Mouse (Mus musculus) intestine, embryonic 15.5 days (tissue): Measurements from ENCODE around the gene Ncf2. TPM values are rescaled to one million over a fixed set of nuclear protein-coding genes. Genes with fewer than 3 reads are reported as not detected.
"Not testable (repeated sequence)": the region's sequence is repeated elsewhere in the genome, so short reads cannot be mapped to it uniquely, and the experiment has no call there.

Experiments
- ATAC-seq: fragments of 200-750 bp; cut with Nextera tagmentation; 2 replicates; pipeline ENCODE4 v1.8.0; 2017; ENCODE audit warnings: moderate TSS enrichment, moderate library complexity
- H3K27ac ChIP-seq: fragments of 300-500 bp; sonication (generic); 2 replicates; pipeline ENCODE4 v1.5.1; 2015; ENCODE audit warnings: mild to moderate bottlenecking, inconsistent platforms
- H3K27me3 ChIP-seq: fragments of 300-500 bp; sonication (generic); replicated peaks from 2 replicates; pipeline ENCODE4 v1.6.1; 2015; ENCODE audit warnings: inconsistent platforms
- H3K36me3 ChIP-seq: fragments of 300-500 bp; sonication (generic); 2 replicates; pipeline ENCODE4 v1.6.1; 2015; ENCODE audit warnings: inconsistent platforms
- H3K4me1 ChIP-seq: fragments of 300-500 bp; sonication (generic); replicated peaks from 2 replicates; pipeline ENCODE4 v1.6.1; 2015; ENCODE audit warnings: inconsistent platforms
- H3K4me2 ChIP-seq: fragments of 300-500 bp; sonication (generic); replicated peaks from 2 replicates; pipeline ENCODE4 v1.6.1; 2015; ENCODE audit warnings: mild to moderate bottlenecking, inconsistent platforms
- H3K4me3 ChIP-seq: fragments of 300-500 bp; sonication (generic); replicated peaks from 2 replicates; pipeline ENCODE4 v1.5.1; 2015; ENCODE audit warnings: inconsistent platforms
- H3K9ac ChIP-seq: fragments of 300-500 bp; sonication (generic); 2 replicates; pipeline ENCODE4 v1.6.1; 2015; ENCODE audit warnings: inconsistent platforms
- H3K9me3 ChIP-seq: fragments of 300-500 bp; sonication (generic); 2 replicates; pipeline ENCODE4 v1.6.1; 2016; ENCODE audit warnings: inconsistent platforms
- WGBS: fragments of 180-500 bp; shearing (Covaris S2); methylation state at CpG from one replicate; pipeline ENCODE4 v1.1.7; 2015; 5-methylcytosine and 5-hydroxymethylcytosine counted together
- polyA plus RNA-seq: library from polyadenylated mRNA; unstranded; fragments of >200 nt; fragmentation: Nextera tagmentation; extraction: Ambion mirVana; gene quantifications from 2 replicates; pipeline ENCODE4 v1.2.1, GENCODE M21; 2015

Gene Ncf2
- polyA plus RNA-seq, result 8.3 and 8.8 TPM in 2 replicates

- Histone ChIP-seq H3K9me3 (no peaks in the 10 kb centered on the region), H3K4me2 (no peak within 1 kb of the TSS), H3K27me3 (no peaks in the 10 kb centered on the region), H3K27ac (0 out of 2 replicates have a peak within 1 kb of the TSS, but pooled peaks have one; percentile 3), H3K4me3 (no peak within 1 kb of the TSS), H3K4me1 (peaks cover 3% of the 10 kb centered on the region), H3K36me3 (no peaks in the 10 kb centered on the region), H3K9ac (no peak within 1 kb of the TSS)
- 16% methylated on average over 2 of the region's 2 CpGs for WGBS
- ATAC-seq, result peak; percentile 85
Measured at GRCm38 (mm10) chr1:152799897-152800296, at the start of gene Ncf2. Ncf2 (plus strand) TSS chr1:152800194.

- no peak within 1 kb of the TSS for H3K27ac ChIP-seq
- 69% methylated on average over 13 of the region's 13 CpGs for WGBS
- no peaks in the 10 kb centered on the region for H3K36me3 ChIP-seq
- ATAC-seq, result no peak
- H3K9ac ChIP-seq, result no peak within 1 kb of the TSS
- no peaks in the 10 kb centered on the region for H3K9me3 ChIP-seq
- no peaks in the 10 kb centered on the region for H3K27me3 ChIP-seq
- no peak within 1 kb of the TSS for H3K4me3 ChIP-seq
- no peak within 1 kb of the TSS for H3K4me2 ChIP-seq
- H3K4me1 ChIP-seq, result no peaks in the 10 kb centered on the region
Measured at GRCm38 (mm10) chr1:152750312-152750965, 49.6 kb upstream of the Ncf2 start, which contains the start of gene Apobec4. Apobec4 (plus strand) TSS chr1:152750551.

- Histone ChIP-seq H3K9ac (no peak overlapping the region), H3K27ac (no peak overlapping the region), H3K36me3 (no peaks in the 10 kb centered on the region), H3K9me3 (no peaks in the 10 kb centered on the region), H3K4me2 (no peak overlapping the region), H3K27me3 (no peaks in the 10 kb centered on the region; the same call in 1 of the 2 replicates), H3K4me3 (no peak overlapping the region), H3K4me1 (no peaks in the 10 kb centered on the region)
- no peak for ATAC-seq
- 78% methylated on average over 2 of the region's 2 CpGs for WGBS
Measured at GRCm38 (mm10) chr1:152761791-152762190, 38.2 kb upstream of the Ncf2 start.

GRCm38 (mm10) chr1:152766032-152766772, 33.8 kb upstream of the Ncf2 start, which contains the start of the genes Rgl1 and Arpc5:
Rgl1 (minus strand) TSS chr1:152766351.
Arpc5 (plus strand) TSS chr1:152766542.
- under 1% methylated on average over 82 of the region's 86 CpGs for WGBS
- Histone ChIP-seq H3K9me3 (no peaks in the 10 kb centered on the region), H3K9ac (peak within 1 kb of the TSS; percentile 97), H3K4me2 (peak within 1 kb of the TSS; percentile 98), H3K36me3 (peaks cover 8% of the 10 kb centered on the region), H3K4me1 (no peaks in the 10 kb centered on the region), H3K27me3 (no peaks in the 10 kb centered on the region; the same call in 1 of the 2 replicates), H3K4me3 (peak within 1 kb of the TSS; percentile 96), H3K27ac (peak within 1 kb of the TSS; percentile 89)
- peak; percentile 99 for ATAC-seq

- H3K36me3 ChIP-seq, result peaks cover 11% of the 10 kb centered on the region
- H3K9ac ChIP-seq, result peak overlapping the region; percentile 97
- WGBS, result 1% methylated on average over 60 of the region's 60 CpGs
- no peaks in the 10 kb centered on the region for H3K4me1 ChIP-seq
- H3K27me3 ChIP-seq, result no peaks in the 10 kb centered on the region; the same call in 1 of the 2 replicates
- H3K4me2 ChIP-seq, result peak overlapping the region; percentile 98
- peak; percentile 77 for ATAC-seq
- peak overlapping the region; percentile 89 for H3K27ac ChIP-seq
- no peaks in the 10 kb centered on the region for H3K9me3 ChIP-seq
- peak overlapping the region; percentile 96 for H3K4me3 ChIP-seq
Measured at GRCm38 (mm10) chr1:152766804-152767748, 32.9 kb upstream of the Ncf2 start.

- no peaks in the 10 kb centered on the region for H3K9me3 ChIP-seq
- no peak overlapping the region for H3K27ac ChIP-seq
- whole genome bisulfite sequencing, result 10% methylated on average over 5 of the region's 5 CpGs
- H3K36me3 ChIP-seq, result peaks cover 11% of the 10 kb centered on the region
- no peak overlapping the region for H3K9ac ChIP-seq
- H3K4me1 ChIP-seq, result no peaks in the 10 kb centered on the region
- H3K27me3 ChIP-seq, result no peaks in the 10 kb centered on the region; the same call in 1 of the 2 replicates
- H3K4me2 ChIP-seq, result peak overlapping the region; percentile 98
- ATAC-seq, result peak; percentile 18; the same call in 1 of the 2 replicates
- H3K4me3 ChIP-seq, result peak overlapping the region; percentile 96
Measured at GRCm38 (mm10) chr1:152767749-152768488, 32.1 kb upstream of the Ncf2 start.

GRCm38 (mm10) chr1:152771016-152771415, 29.0 kb upstream of the Ncf2 start:
- no peak for ATAC-seq
- Histone ChIP-seq H3K27me3 (no peaks in the 10 kb centered on the region), H3K4me1 (no peaks in the 10 kb centered on the region), H3K4me2 (no peak overlapping the region), H3K36me3 (peaks cover 18% of the 10 kb centered on the region), H3K4me3 (no peak overlapping the region), H3K9ac (no peak overlapping the region), H3K27ac (no peak overlapping the region), H3K9me3 (no peaks in the 10 kb centered on the region)
- WGBS, result 95% methylated on average over 9 of the region's 9 CpGs

- not testable (repeated sequence) for H3K27ac ChIP-seq, H3K9me3 ChIP-seq, H3K4me2 ChIP-seq, H3K9ac ChIP-seq, H3K27me3 ChIP-seq, ATAC-seq, H3K4me1 ChIP-seq, H3K4me3 ChIP-seq
- peaks cover 25% of the 10 kb centered on the region for H3K36me3 ChIP-seq
- 90% methylated on average over 3 of the region's 3 CpGs for WGBS
Measured at GRCm38 (mm10) chr1:152774601-152775000, 25.4 kb upstream of the Ncf2 start.

GRCm38 (mm10) chr1:152779071-152779737, 20.8 kb upstream of the Ncf2 start:
- no peak overlapping the region for H3K27ac ChIP-seq
- H3K4me1 ChIP-seq, result no peaks in the 10 kb centered on the region
- H3K9me3 ChIP-seq, result no peaks in the 10 kb centered on the region
- no peaks in the 10 kb centered on the region for H3K27me3 ChIP-seq
- no peak overlapping the region for H3K9ac ChIP-seq
- 0 out of 2 replicates have a peak overlapping the region, but pooled peaks have one; percentile 12 for H3K4me2 ChIP-seq
- no peak overlapping the region for H3K4me3 ChIP-seq
- peak; percentile 92 for ATAC-seq
- H3K36me3 ChIP-seq, result peaks cover 13% of the 10 kb centered on the region; the same call in 1 of the 2 replicates
- WGBS, result 27% methylated on average over 10 of the region's 10 CpGs

- Histone ChIP-seq H3K4me3 (no peak overlapping the region), H3K4me1 (0 out of 2 replicates have a peak, but pooled peaks cover 4% of the 10 kb centered on the region), H3K27me3 (no peaks in the 10 kb centered on the region), H3K9ac (no peak overlapping the region), H3K27ac (no peak overlapping the region), H3K4me2 (no peak overlapping the region), H3K36me3 (no peaks in the 10 kb centered on the region), H3K9me3 (no peaks in the 10 kb centered on the region)
- 94% methylated on average over 8 of the region's 8 CpGs for WGBS
- no peak for ATAC-seq
Measured at GRCm38 (mm10) chr1:152784620-152785019, 15.4 kb upstream of the Ncf2 start.

- H3K9me3 ChIP-seq, result not testable (repeated sequence)
Measured at GRCm38 (mm10) chr1:152785446-152785845, 14.5 kb upstream of the Ncf2 start.

More at GRCm38 (mm10) chr1:152785446-152785845, 14.5 kb upstream of the Ncf2 start:
- not testable (repeated sequence) for H3K36me3 ChIP-seq, H3K9ac ChIP-seq, H3K27me3 ChIP-seq, ATAC-seq, H3K4me1 ChIP-seq, H3K27ac ChIP-seq, H3K4me2 ChIP-seq, H3K4me3 ChIP-seq
- 83% methylated on average over 3 of the region's 3 CpGs for WGBS
